Mouse (Mus musculus): ENCODE measurements at regions not wholly inside any gene's neighbourhood (a gene's known extent, or its start where the extent isn't known, plus 50 kb on each side); places are given as distances from the start of the nearest gene placed in this dataset.

DNA sequence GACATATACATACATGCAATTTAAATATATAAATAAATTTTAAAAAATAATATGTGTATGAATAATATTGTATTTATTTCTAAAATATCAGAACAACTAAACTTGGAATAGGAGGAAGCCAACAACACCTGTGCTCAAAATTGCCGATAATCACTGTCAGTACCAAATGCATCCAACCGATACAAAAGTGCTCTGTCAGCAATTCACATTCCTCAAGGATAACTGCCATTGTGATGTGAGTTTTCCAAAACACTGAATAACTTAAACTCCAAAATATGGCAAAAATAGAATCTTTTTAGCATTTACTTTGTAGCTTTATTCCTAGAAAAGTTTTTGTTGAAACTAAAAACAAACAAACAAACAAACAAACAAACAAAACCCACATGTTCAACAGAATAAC, 279.4 kb downstream of the Actr3 start:
- DNase-seq (ENCODE audit: low read depth, low spot score), result no peak

DNA sequence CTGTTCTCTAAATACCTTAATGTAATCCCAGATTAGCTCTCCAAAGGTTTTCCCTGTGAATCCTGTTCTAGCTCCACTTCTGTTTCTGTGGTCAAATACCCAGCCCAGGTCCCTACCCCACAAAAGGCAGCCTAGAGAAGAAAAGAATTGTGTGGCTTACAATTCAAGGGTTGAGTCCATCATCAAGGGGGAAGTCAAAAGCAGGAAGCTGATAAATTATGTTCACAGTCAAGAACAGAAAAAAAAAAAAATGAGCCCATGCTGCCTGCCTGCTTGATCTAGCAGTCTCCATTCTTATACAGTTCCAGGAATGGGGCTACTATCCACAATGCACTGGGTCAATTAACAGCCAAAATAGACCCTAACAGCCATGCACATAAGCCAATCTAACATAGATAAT, 285.7 kb downstream of the Actr3 start:
- DNase-seq (ENCODE audit: low read depth, low spot score), result no peak

DNA sequence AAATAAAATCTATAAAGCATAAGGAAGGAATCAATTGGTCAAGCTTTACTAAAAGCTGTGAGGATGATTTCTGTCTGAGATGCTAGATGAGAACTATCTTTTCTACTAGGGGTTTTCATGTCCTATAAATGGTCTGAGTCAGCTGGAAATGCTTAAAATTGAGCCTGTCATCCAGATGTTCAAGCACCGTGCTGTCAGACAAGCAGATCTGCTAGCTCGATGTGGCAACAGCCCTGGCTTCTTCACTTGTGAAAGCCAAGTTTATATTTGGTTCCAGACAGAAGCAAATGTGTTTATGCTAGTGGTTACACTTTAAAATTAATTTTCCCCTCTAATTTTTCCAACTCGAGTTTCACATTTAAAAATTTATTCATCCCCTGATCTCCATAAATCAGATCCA, 311.7 kb downstream of the Actr3 start:
- DNase-seq (ENCODE audit: low read depth, low spot score), result no peak

DNA sequence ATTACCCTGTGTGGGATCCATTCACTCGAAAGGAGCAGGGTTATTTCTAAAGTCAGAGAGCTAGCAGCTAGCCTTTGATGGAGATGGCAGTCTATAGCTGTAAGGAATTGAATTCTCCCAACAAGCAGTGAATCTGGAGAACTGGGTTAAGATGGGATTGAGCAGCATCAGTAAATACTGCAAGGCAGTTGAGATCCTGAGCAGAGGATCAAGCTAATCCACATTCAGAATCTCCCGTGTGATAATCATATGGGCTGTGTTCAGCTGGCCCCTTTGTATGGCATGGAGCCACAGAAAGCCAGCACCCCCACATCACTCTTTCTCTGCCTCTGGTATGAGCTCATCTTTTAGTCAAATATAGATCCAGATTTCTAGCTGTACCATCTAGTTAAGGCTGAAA, 334.9 kb downstream of the Actr3 start:
- no peak for DNase-seq (ENCODE audit: low read depth, low spot score)

DNA sequence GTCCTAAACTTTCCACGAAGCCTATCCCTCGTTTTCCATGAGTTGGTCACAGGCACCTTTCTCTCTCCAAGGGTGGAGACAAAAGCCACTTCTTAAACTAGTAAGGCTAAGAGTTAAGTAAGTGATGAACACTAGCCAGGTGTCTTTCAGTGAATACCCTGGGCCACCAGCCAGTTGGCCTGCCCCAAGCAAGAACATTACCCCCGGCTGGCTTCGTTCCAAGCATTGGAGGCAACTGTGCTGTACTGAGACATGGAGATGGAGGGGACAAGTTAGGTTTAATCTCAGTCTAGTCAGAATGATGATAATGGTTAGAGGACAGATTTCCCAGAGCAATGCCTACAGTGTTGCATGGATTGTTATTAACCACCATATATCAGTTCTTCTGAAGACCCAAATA, 350.6 kb downstream of the Actr3 start:
- DNase-seq (ENCODE audit: low read depth, low spot score), result no peak

DNA sequence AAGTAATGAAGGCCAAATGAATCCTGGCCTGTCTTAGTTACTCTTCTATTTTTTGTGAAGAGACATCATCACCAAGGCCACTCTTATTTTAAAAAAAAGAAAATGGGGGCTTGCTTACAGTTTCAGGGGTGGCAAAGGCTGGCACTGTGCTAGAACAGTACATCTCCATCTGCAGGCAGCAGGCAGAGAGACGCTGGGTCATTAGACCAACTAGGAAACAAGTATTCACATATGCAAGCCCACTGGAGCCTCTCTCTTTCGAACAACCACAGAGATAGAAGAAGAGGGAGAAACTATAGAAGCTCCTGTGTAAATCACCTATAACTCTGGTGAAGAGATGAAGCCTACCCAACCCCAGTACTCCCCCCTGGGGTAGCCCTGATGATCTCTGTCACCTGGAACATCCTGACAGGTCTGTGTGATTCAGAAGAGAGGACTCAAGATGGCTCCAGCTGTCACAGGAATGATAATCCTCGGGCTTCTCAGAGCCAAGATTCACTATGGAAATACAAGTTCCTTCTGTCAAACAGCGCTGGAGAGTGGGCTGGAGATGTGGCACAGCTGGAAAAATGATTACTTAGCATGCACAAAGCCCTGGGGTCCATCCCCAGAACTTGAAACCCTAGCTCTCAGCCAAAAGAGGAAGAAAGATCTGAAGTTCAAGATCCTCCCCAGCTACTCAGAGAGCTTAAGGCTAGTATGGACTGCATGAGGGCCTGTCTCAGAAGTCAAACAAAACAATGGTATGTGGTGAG, 395.8 kb downstream of the Actr3 start:
- no peak for DNase-seq (ENCODE audit: low read depth, low spot score)

DNA sequence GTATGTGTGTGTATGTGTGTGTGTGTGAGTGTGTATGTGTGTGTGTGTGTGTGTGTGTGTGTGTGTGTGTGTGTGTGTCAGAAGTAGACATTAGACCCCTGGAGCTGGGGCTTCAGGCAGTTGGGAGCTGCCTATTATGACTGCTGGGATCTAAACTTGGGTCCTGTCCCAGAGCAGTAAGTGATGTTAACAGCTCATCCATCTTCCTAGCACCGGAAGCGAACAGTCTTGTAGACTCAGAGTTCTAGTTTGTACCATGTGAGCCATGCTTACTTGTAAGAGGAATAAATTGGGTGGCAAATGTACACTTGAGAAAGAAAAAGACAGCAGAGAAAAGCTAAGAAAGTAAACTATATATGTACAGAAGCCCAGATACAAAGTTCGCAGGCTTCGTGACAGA, 422.2 kb downstream of the Actr3 start:
- no peak for DNase-seq (ENCODE audit: low read depth, low spot score)

DNA sequence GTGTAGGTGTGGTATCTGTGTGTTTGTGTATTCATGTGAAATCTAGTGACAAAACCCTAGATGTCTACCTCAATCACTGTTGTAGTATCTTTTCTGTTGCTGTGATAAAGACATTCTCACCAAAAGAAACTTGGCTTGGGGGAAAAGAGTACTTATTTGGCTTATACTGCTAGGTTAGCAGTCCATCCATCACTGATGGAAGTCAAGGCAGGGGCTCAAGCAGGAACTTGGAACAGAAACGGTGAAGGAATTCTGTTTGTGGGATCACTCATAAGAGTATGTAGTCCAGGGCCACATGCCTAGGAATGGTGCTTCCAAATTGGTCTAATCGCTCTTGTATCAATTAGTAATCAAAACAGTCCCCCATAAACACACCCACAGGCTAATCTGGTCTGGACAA, 423.6 kb downstream of the Actr3 start:
- DNase-seq (ENCODE audit: low read depth, low spot score), result no peak

DNA sequence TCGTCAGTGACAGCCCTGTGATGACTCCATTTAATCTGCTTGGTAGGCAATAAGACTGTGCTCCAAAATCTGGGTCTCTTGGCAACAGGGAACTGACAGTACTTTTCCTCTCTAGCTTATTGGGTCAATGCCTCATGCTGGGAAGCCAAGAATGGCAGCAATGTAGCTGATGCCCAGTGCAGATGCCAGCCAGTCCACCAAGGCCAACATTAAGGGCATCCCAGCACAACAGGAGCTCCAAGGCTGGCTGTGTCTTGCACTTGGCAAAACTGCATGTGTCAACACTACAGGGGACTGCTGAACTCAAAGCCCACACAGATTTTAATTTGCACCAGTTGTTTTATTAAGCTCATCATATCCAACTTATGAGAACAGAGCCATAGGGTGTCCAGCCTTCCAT, 437.9 kb downstream of the Actr3 start:
- no peak for DNase-seq (ENCODE audit: low read depth, low spot score)

DNA sequence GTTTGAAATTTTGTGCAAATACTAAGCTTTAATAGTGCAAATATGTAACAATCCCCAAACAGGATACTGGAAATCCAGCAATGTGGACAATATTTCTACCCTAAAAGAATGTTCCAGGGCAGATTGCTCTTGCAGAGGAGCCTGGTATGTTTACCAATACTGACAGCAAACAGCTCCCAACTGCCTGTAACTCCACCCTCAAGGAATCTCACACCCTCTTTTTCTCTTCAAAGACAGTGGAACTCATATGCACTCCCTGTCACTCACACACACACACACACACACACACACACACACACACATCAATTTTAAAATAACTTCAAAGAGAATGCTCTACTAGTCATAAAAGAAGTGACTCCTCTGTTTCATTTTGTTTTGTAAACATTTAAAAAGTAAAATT, 484.7 kb downstream of the Actr3 start:
- no peak for DNase-seq (ENCODE audit: low read depth, low spot score)

DNA sequence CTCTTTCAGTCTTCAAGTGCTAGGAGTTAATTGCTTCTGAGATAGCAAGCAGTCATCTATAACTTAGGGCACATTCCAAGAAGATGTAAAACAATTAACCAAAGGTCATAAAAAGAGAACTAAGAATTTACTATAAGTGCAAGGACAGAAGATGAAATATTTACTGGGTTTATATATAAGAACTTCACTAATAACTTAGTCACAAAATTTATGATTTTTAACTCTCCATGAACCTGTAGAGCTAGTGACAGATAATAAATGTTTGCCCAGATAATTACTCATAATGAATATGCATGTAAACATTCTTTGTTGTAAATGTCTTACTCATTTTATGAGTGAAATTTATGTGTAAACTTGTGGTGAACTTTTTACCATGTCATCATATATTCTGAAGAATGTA, 531.2 kb downstream of the Actr3 start:
- DNase-seq (ENCODE audit: low read depth, low spot score), result no peak

DNA sequence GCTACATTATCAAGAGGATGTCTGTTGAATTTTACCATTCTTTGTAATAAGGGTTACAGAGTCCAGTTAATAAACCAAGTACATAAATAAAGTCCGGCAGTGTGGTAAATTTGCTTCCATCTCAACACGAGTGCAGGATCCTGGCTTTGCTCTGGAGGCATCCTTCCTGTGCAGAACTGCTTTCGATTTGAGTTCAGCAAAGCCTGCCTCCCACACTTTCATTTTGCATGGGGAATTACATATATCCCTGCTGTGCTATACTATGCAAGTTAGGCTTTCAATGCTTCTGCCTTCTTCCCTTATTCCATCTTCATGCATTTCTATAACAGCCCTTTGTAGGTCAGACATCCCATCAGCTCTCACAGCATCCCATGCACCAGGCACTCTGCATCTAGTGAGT, 564.4 kb downstream of the Actr3 start:
- DNase-seq (ENCODE audit: low read depth, low spot score), result no peak

DNA sequence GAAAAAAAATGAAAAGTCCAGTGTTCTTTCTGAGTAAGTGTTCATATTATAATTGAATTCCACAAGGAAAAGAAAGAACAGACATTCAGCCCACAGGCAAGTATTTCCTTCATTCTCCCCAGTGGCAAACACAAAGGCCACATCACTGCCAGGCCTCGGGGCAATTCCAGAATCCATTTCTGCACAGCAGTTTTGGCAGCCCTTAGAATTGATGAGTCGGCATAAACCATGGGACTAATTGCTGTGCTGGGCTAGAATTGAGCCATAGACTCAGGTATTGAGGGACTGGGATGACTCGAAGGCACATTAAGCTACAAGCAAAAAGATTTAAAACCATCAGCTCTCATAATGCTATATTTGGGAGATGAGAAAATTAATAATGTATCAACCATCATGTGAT, 569.3 kb downstream of the Actr3 start:
- no peak for DNase-seq (ENCODE audit: low read depth, low spot score)

DNA sequence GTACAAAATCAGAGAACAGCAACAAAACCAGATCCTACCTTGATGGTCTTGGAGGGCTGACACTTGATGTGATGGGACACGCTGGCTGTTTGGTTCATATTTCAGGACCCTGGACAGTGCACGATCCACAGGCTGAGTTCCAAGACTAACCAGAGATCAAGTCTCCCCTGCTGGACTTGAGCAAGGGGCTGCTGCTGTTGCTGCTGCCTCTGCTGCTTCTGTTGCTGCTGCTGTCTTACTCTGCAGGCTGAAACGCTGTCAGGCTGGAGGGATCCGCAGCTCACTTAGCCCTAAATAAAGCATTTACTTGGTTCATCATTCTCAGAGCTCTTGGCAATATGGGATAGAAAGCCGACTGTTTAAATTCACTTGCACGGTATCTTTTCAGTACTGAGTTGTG, 589.8 kb downstream of the Actr3 start:
- DNase-seq (ENCODE audit: low read depth, low spot score), result peak; percentile 18

DNA sequence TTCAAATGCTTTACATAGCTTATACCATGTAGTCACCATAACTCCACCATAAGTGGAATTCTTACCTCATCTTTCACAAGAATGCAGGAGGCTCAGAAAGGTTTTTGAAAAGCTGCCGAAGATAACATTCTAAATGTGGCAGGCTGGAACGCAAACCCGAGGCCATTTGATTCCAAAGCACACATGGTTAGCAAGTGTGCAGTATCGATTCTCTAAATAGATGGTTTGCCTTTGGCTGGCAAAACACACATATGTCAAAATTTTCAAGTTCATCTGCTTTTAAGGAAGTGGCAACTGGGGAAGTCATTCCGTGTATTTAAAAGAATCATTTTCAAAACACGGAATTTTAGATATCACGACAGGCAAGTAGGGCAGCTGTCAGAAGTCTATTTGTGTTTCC, 609.8 kb downstream of the Actr3 start:
- DNase-seq (ENCODE audit: low read depth, low spot score), result no peak

DNA sequence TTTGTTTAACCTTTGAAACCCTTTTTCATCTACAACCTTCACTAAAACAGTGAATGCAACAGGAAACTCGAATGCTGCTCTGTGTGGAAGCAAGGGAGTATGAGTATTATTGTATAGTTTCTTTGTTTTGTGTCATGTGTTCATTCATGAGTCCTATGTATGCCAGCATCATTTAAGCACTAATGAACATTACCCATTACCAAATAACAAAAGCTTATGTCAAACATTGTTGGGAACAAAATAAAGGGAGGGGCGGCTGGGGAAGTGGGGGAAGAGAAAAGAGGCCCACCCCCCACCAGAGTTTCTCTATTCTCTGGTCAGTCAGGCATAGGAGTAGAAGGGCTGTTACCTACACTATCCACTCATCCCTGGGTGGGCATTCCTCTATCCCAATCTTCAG, 642.5 kb downstream of the Actr3 start:
- no peak for DNase-seq (ENCODE audit: low read depth, low spot score)

DNA sequence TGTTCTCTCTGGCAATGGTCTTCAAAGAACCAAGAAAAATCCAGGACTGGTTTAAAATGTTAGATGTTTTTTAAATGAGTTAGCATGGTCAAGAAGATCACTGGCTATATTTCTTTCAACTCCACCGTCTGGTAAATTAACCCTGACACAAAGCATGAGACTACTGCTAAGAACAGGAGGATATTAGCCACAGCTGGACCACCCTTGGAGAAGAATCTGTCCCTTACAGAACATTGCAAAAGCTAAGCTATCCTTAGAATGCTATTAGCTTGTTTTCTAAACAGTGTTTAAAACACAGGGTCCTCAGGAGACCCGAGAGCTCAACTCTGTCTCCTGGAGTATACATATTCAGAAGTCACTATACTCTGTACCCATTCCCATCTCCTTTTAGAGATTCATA, 644.9 kb downstream of the Actr3 start:
- no peak for DNase-seq (ENCODE audit: low read depth, low spot score)

DNA sequence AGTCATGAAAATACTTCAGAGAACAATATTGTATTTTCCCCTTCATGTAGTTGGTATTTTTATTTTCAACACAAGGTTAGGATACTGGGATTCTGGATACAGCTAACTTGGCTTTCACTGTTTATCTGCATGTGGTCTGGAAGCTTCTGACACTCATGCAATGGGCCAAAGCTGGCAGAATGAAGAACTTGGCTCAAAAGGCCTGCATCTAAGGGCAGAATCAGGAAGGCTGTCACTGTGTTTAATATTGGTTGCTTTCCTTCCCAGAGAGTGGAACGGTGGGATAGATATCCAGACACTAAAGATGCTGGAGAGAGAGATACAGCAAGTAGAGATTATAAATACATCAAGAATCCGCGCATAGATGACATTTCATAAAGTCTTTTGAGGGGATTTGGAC, 645.4 kb downstream of the Actr3 start:
- no peak for DNase-seq (ENCODE audit: low read depth, low spot score)

DNA sequence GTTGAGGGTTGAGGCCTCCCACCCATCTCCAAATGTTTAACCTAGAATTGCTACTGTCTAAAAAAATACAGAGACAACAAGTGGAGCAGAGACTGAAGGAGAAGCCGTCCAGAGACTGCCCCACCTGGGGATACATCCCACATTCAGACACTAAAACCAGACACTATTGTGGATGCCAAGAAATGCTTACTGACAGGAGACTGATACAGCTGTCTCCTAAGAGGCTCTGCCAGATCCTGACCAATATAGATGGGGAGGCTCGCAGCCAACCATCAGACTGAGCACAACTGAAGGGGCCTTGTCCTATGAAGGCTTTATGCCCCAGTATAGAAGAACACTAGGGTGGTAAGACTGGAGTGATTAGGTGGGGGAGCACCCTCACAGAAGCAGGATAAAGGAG, 652.5 kb downstream of the Actr3 start:
- DNase-seq (ENCODE audit: low read depth, low spot score), result no peak

DNA sequence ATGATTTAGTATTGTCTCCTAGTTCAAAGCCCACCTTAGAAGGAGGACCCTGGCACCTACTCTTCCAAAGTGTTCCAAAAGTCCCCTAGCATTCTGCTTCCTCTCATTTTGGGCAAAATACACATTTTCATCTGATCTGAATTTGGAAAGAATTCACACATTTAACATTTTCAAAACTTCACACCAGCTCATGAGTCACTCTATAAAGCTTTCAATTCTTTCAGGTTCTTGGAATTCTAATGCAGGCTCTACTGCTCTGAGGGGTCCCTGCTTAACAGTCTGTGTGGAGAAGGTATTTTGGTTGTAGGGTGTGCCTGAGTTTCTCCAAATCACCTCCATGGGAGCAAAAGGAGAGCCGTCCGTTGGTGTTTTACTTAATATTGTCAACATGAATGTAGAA, 657.8 kb downstream of the Actr3 start:
- no peak for DNase-seq (ENCODE audit: low read depth, low spot score)

DNA sequence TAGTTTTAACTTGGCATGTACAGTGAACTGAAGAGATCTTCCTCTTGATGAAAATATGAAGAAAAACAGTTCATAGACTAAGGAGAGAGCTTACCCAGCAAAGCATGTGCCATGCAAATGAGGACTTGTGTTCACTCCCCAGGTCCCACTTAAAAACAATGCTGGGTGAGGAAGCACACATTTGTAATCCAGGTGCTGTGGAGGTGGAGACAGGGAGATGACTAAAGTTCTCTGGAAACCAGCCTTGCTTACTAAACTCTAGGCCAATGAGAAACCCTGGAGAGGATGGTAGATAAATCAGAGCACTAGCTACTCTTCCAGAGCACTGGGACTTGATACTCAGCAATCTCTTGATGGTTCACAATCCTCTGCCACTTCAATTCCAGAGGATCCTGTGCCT, 678.8 kb downstream of the Actr3 start:
- DNase-seq (ENCODE audit: low read depth, low spot score), result no peak

DNA sequence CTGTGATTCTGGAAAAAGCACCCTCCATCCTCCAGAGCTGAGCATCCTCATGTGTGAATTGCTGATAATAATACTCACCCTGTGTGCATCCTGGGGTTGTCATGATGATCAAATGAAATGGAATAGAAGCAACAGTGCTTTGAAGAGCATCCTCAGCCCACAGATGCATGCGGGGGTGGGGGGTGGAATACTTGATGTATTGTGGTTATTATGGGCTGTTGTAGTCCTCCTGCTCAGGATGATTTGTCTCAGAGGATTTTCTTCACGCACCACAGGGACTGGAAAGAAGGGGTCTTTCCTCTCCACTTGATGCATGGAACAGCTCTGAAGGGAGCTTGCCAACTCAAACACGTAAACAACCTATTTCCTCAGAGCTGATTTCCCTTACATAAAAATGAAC, 694.4 kb upstream of the Dpp10 start:
- DNase-seq (ENCODE audit: low read depth, low spot score), result no peak

DNA sequence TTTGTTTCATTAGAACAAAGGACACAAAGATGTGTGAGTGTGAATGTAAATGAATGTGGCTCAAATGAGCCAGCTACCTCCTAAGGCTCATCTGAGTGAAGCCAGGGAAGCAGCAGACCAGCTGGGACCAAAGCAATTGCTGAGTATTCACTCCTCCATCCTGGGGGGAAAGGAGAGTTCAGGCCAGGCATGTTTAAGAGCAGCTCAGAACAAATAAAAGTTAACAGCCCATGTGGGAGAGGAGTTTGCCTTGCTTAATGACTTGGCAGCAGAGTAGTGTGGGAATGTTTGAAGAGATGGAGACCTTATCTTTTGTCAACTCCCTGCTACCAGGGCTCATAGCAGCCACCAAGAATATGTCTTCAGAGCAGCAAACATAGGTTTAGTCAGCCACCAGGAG, 685.0 kb upstream of the Dpp10 start:
- no peak for DNase-seq (ENCODE audit: low read depth, low spot score)

DNA sequence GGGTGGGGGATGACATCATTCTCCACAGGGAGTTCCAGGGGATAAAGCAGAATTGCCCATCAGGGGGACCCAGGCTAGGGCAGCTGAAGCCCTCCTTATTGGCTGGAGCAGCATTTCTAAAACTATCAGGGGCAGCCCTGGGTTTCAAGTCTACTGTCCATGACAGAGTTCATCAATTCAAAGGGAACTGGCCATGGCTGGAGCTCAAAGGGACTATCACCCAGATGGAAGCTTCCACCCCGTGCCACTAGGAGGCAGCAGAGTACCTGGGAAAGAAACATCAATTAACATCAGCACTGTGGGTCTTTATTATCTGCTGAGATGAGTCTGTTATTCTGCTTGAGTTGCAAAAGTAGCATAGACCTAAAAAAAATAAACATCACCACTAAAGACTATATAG, 672.7 kb upstream of the Dpp10 start:
- DNase-seq (ENCODE audit: low read depth, low spot score), result no peak

All from WW6 (cell line).